Mouse (Mus musculus) heart, adult 2 months (tissue): Measurements from ENCODE around the gene Kmt2a.

Experiments used
- CTCF ChIP-seq: fragments of 200-600 bp; IDR thresholded peaks from 2 replicates; pipeline ENCODE4 v1.8.1; 2022; ENCODE audit warnings: antibody characterized with exemption, mild to moderate bottlenecking, moderate library complexity
- EP300 ChIP-seq: fragments of 200-500 bp; IDR thresholded peaks from 2 replicates; pipeline ENCODE4 v1.6.1; 2011; ENCODE audit warnings: low read depth, low read length, control low read depth; ENCODE audit not compliant: insufficient read depth
- POLR2A ChIP-seq: fragments of 200-500 bp; IDR thresholded peaks from 2 replicates; pipeline ENCODE4 v1.6.1; 2011; ENCODE audit warnings: mild to moderate bottlenecking, low read depth, low read length, control low read depth; ENCODE audit not compliant: insufficient read depth

DNA sequence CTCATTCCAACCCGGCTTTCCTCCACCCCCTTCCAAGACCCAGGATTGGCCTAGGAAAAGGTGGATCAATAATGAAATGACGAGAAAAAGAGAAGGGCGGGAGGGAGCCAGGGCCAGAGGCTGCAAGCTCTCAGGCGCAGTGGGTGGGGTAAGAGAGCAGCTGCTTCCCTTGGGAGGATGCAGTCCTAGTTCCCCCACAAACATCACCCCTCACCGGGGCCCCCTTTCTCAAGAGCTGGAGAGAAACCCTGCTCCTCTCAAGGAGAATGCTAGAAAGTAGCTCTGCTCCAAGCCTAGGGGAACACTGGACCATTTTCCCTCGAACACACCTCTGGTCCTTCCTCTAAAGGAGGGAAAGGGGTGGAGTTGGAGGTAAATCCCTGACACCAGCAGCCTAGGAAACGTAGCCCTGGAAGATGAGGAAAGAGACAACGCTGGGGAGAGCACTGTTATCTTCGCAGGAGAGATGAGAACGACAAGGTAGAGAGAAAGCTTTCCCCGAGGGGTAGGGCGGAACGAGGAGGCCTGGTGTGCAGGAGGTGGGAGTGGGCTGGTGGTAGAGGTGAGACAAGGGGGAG, 1.3 kb downstream of the Kmt2a start:
- TF ChIP-seq CTCF (no peak), EP300 (no peak), POLR2A (no peak)
